Mouse (Mus musculus) liver, embryonic 11.5 days (tissue): ENCODE measurements around the gene Gtpbp10. TPM values are rescaled to one million over a fixed set of nuclear protein-coding genes. Genes with fewer than 3 reads are reported as not detected.

Experiments
- polyA plus RNA-seq: library from polyadenylated mRNA; unstranded; fragments of >200 nt; fragmentation: Nextera tagmentation; extraction: Ambion mirVana; gene quantifications from 2 replicates; pipeline ENCODE4 v1.2.1, GENCODE M21; 2014

The Gtpbp10 gene
- polyA plus RNA-seq, 1 experiment from 2014 or later: 24.0 TPM

Other genes with a start within 250 kb of the Gtpbp10 start
- 6.9 and 8.0 TPM in 2 replicates for gene Cdk14, start 139.2 kb downstream of the Gtpbp10 start, polyA plus RNA-seq
- not detected in 2 replicates for gene 1700015F17Rik, start 80.4 kb downstream of the Gtpbp10 start, polyA plus RNA-seq
- gene Cldn12, start 44.6 kb downstream of the Gtpbp10 start, polyA plus RNA-seq: 14.1 and 16.9 TPM in 2 replicates
- gene Gm8773, start 14.3 kb upstream of the Gtpbp10 start, polyA plus RNA-seq: 0.32 and 0.82 TPM in 2 replicates
- 0.26 and 1.3 TPM in 2 replicates for gene Cfap69, start 104.7 kb upstream of the Gtpbp10 start, polyA plus RNA-seq
- gene Steap2, start 135.0 kb upstream of the Gtpbp10 start, polyA plus RNA-seq: 11.5 and 11.9 TPM in 2 replicates
- 10.5 and 11.1 TPM in 2 replicates for gene Steap1, start 189.8 kb upstream of the Gtpbp10 start, polyA plus RNA-seq